Mouse (Mus musculus) liver, embryonic 14.5 days (tissue): ENCODE measurements around the gene Ms4a4d.

ENCODE experiments used
- CTCF ChIP-seq: IDR thresholded peaks from 2 replicates; pipeline ENCODE4 v1.5.1; 2016; ENCODE audit warnings: antibody characterized with exemption, low read depth, control low read depth
- EP300 ChIP-seq: IDR thresholded peaks from 2 replicates; pipeline ENCODE4 v1.6.1; 2016; ENCODE audit warnings: antibody characterized with exemption, low read depth

- TF ChIP-seq CTCF (no peak), EP300 (no peak)
Measured at GRCm38 (mm10) chr19:11547911-11548310, 11.3 kb downstream of the Ms4a4d start.
